Mouse (Mus musculus): ENCODE data around the gene Gm13278. TPM values are rescaled to one million over a fixed set of nuclear protein-coding genes. Genes with fewer than 3 reads are reported as not detected.
"Not testable (repeated sequence)": the region's sequence is repeated elsewhere in the genome, so short reads cannot be mapped to it uniquely, and the experiment has no call there.

Gm13278 gene
- polyA plus RNA-seq, 1 experiment: not detected

DNA sequence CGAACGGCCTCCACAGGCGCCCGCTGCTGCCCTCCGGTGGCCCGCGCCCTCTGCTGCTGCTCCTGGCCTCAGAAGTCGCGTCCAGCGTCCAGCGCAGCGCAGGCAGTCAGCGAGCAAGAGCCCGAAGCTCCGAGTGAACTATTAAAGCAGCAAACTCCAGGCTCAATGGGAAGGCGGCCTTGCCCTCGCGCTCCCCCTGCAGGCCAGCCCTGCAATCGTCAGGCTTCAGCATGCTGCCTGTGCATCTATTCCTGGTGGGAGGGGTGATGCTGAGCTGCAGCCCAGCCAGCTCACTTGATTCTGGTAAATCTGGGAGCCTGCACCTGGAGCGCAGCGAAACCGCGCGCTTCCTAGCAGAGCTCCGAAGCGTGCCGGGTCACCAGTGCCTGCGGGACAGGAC is 2.9 kb upstream of the Gm13278 start, which contains the start of gene Gm13277:
Gene Gm13277 (plus strand): TSS at position 231 of the 400 bp plus-strand sequence.
- not testable (repeated sequence) for H3K36me3 ChIP-seq (ENCODE audit: control insufficient read depth, insufficient read depth, low read length); H3K27ac ChIP-seq (ENCODE audit: control insufficient read depth, insufficient read depth, low read depth, low read length); H3K27me3 ChIP-seq (ENCODE audit: control insufficient read depth, insufficient read depth, low read length); H3K4me3 ChIP-seq (ENCODE audit: control insufficient read depth, low read depth, low read length); H3K4me1 ChIP-seq (ENCODE audit: control insufficient read depth, insufficient read depth, low read length)
- TF ChIP-seq CTCF (IDR thresholded peaks at IDR 0.05; ENCODE audit: control insufficient read depth, insufficient read depth, insufficient replicate concordance, low read depth, low read length): peak; percentile 27; the same call in 1 of the 2 replicates

DNA sequence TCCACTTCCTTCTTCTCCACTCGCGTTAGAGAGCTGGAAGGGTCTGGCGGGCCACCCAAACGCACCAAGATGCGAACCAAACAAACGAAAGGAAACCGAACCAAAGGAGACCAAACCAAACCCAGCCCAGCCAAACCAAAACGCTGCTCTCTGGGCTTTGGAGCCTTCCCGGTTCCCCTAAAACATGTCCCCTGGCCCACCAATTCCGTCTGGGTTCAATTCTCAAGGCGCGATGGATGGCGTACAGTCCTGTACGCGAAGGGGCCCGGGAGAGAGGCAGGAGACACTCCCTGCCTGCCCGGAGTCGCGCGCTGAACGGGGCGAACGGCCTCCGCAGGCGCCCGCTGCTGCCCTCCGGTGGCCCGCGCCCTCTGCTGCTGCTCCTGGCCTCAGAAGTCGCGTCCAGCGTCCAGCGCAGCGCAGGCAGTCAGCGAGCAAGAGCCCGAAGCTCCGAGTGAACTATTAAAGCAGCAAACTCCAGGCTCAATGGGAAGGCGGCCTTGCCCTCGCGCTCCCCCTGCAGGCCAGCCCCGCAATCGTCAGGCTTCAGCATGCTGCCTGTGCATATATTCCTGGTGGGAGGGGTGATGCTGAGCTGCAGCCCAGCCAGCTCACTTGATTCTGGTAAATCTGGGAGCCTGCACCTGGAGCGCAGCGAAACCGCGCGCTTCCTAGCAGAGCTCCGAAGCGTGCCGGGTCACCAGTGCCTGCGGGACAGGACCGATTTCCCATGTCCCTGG is 2.8 kb downstream of the Gm13278 start, which contains the start of gene Gm13275:
Gene Gm13275 (plus strand): TSS at position 552 of the 740 bp plus-strand sequence.
- not testable (repeated sequence) for H3K4me3 ChIP-seq (ENCODE audit: control insufficient read depth, low read depth, low read length); H3K4me1 ChIP-seq (ENCODE audit: control insufficient read depth, insufficient read depth, low read length); H3K27ac ChIP-seq (ENCODE audit: control insufficient read depth, insufficient read depth, low read depth, low read length); H3K36me3 ChIP-seq (ENCODE audit: control insufficient read depth, insufficient read depth, low read length); H3K27me3 ChIP-seq (ENCODE audit: control insufficient read depth, insufficient read depth, low read length)

DNA sequence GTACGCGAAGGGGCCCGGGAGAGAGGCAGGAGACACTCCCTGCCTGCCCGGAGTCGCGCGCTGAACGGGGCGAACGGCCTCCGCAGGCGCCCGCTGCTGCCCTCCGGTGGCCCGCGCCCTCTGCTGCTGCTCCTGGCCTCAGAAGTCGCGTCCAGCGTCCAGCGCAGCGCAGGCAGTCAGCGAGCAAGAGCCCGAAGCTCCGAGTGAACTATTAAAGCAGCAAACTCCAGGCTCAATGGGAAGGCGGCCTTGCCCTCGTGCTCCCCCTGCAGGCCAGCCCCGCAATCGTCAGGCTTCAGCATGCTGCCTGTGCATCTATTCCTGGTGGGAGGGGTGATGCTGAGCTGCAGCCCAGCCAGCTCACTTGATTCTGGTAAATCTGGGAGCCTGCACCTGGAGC is 5.7 kb downstream of the Gm13278 start, which contains the start of gene Gm13279:
Gene Gm13279 (plus strand): TSS at position 301 of the 400 bp plus-strand sequence.
- H3K27ac ChIP-seq (ENCODE audit: control insufficient read depth, insufficient read depth, low read depth, low read length); H3K36me3 ChIP-seq (ENCODE audit: control insufficient read depth, insufficient read depth, low read length); H3K4me3 ChIP-seq (ENCODE audit: control insufficient read depth, low read depth, low read length): not testable (repeated sequence)

DNA sequence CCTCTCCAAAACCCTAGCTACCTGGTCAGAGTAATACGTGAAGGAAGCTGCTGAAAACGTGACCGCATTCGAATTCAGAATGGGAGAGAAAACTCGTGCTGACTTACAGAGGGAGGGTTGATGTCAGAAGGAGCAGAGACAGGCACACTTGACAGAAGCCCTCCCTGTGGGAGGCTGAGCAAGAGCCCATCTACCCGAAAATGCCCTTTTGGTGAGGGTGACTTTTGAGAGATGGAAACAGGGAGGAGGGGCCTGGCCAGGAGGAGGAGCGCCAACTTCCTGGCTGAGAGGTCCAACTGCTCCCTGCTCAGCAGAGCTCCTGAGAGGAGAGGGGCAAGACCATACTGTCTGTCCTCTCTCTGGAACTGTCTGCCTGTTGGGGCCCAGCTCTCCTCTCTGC is 8.0 kb downstream of the Gm13278 start, which contains the start of gene Gm13285:
Gene Gm13285 (plus strand): TSS at position 301 of the 400 bp plus-strand sequence.
- H3K4me1 ChIP-seq (ENCODE audit: control insufficient read depth, insufficient read depth, low read length); H3K36me3 ChIP-seq (ENCODE audit: control insufficient read depth, insufficient read depth, low read length); H3K27me3 ChIP-seq (ENCODE audit: control insufficient read depth, insufficient read depth, low read length); H3K4me3 ChIP-seq (ENCODE audit: control insufficient read depth, low read depth, low read length); H3K27ac ChIP-seq (ENCODE audit: control insufficient read depth, insufficient read depth, low read depth, low read length): not testable (repeated sequence)

More for the DNA sequence above, 5.7 kb downstream of the Gm13278 start, which contains the start of gene Gm13279:
- not testable (repeated sequence) for H3K27me3 ChIP-seq (ENCODE audit: control insufficient read depth, insufficient read depth, low read length); H3K4me1 ChIP-seq (ENCODE audit: control insufficient read depth, insufficient read depth, low read length)

DNA sequence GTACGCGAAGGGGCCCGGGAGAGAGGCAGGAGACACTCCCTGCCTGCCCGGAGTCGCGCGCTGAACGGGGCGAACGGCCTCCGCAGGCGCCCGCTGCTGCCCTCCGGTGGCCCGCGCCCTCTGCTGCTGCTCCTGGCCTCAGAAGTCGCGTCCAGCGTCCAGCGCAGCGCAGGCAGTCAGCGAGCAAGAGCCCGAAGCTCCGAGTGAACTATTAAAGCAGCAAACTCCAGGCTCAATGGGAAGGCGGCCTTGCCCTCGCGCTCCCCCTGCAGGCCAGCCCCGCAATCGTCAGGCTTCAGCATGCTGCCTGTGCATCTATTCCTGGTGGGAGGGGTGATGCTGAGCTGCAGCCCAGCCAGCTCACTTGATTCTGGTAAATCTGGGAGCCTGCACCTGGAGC is 11.6 kb downstream of the Gm13278 start, which contains the start of gene Gm13287:
Gene Gm13287 (plus strand): TSS at position 301 of the 400 bp plus-strand sequence.
- not testable (repeated sequence) for H3K4me3 ChIP-seq (ENCODE audit: control insufficient read depth, low read depth, low read length); H3K4me1 ChIP-seq (ENCODE audit: control insufficient read depth, insufficient read depth, low read length); H3K36me3 ChIP-seq (ENCODE audit: control insufficient read depth, insufficient read depth, low read length); H3K27ac ChIP-seq (ENCODE audit: control insufficient read depth, insufficient read depth, low read depth, low read length); H3K27me3 ChIP-seq (ENCODE audit: control insufficient read depth, insufficient read depth, low read length)

DNA sequence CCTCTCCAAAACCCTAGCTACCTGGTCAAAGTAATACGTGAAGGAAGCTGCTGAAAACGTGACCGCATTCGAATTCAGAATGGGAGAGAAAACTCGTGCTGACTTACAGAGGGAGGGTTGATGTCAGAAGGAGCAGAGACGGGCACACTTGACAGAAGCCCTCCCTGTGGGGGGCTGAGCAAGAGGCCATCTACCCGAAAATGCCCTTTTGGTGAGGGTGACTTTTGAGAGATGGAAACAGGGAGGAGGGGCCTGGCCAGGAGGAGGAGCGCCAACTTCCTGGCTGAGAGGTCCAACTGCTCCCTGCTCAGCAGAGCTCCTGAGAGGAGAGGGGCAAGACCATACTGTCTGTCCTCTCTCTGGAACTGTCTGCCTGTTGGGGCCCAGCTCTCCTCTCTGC is 13.9 kb downstream of the Gm13278 start, which contains the start of gene Gm13288:
Gene Gm13288 (plus strand): TSS at position 301 of the 400 bp plus-strand sequence.
- not testable (repeated sequence) for H3K36me3 ChIP-seq (ENCODE audit: control insufficient read depth, insufficient read depth, low read length); H3K4me1 ChIP-seq (ENCODE audit: control insufficient read depth, insufficient read depth, low read length); H3K4me3 ChIP-seq (ENCODE audit: control insufficient read depth, low read depth, low read length); H3K27ac ChIP-seq (ENCODE audit: control insufficient read depth, insufficient read depth, low read depth, low read length); H3K27me3 ChIP-seq (ENCODE audit: control insufficient read depth, insufficient read depth, low read length)

DNA sequence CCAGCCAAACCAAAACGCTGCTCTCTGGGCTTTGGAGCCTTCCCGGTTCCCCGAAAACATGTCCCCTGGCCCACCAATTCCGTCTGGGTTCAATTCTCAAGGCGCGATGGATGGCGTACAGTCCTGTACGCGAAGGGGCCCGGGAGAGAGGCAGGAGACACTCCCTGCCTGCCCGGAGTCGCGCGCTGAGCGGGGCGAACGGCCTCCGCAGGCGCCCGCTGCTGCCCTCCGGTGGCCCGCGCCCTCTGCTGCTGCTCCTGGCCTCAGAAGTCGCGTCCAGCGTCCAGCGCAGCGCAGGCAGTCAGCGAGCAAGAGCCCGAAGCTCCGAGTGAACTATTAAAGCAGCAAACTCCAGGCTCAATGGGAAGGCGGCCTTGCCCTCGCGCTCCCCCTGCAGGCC is 14.4 kb downstream of the Gm13278 start:
- H3K4me1 ChIP-seq (ENCODE audit: control insufficient read depth, insufficient read depth, low read length); H3K4me3 ChIP-seq (ENCODE audit: control insufficient read depth, low read depth, low read length); H3K27me3 ChIP-seq (ENCODE audit: control insufficient read depth, insufficient read depth, low read length); H3K36me3 ChIP-seq (ENCODE audit: control insufficient read depth, insufficient read depth, low read length); H3K27ac ChIP-seq (ENCODE audit: control insufficient read depth, insufficient read depth, low read depth, low read length): not testable (repeated sequence)

DNA sequence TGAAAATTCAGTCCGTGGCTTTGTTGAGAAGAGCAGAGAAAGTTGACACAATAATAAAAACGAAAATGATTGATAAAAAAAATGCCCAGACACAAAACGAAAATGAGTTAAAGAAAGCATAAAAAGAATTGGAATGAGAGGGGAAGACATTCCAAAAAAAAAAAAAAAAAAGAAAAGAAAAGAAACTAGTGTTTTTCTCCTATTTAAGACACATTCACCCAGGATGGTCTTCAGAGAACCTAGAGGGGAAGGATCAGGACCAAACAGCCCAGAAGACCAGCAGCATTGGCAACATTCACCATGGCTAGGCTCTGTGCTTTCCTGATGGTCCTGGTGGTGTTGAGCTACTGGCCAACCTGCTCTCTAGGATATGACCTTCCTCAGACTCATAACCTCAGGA is 24.6 kb downstream of the Gm13278 start, which contains the start of gene Ifna7:
Gene Ifna7 (plus strand): TSS at position 301 of the 400 bp plus-strand sequence.
- TF ChIP-seq CTCF (IDR thresholded peaks at IDR 0.05; ENCODE audit: control insufficient read depth, insufficient read depth, insufficient replicate concordance, low read depth, low read length) (no peak), POLR2A (IDR thresholded peaks at IDR 0.05; ENCODE audit: control insufficient read depth, low read depth, low read length) (no peak)
- Histone ChIP-seq H3K4me1 (ENCODE audit: control insufficient read depth, insufficient read depth, low read length) (no peaks in the 10 kb centered on the region), H3K4me3 (ENCODE audit: control insufficient read depth, low read depth, low read length) (no peak within 1 kb of the TSS), H3K27me3 (ENCODE audit: control insufficient read depth, insufficient read depth, low read length) (no peaks in the 10 kb centered on the region), H3K36me3 (ENCODE audit: control insufficient read depth, insufficient read depth, low read length) (no peaks in the 10 kb centered on the region), H3K27ac (ENCODE audit: control insufficient read depth, insufficient read depth, low read depth, low read length) (no peak within 1 kb of the TSS)

All from testis, adult 2 months (tissue).